Mouse (Mus musculus): ENCODE data around the gene Vstm2b. TPM values are rescaled to one million over a fixed set of nuclear protein-coding genes. Genes with fewer than 3 reads are reported as not detected.

Vstm2b gene
- polyA plus RNA-seq (2015; fragmentation: Nextera tagmentation; extraction: Ambion mirVana): 0.24 and 0.36 TPM in 2 replicates

- Histone ChIP-seq H3K4me1 (replicated peaks) (peaks cover 17% of the 10 kb centered on the region), H3K27me3 (peaks cover 75% of the 10 kb centered on the region), H3K9ac (peak within 1 kb of the TSS; percentile 15; the same call in 1 of the 2 replicates), H3K9me3 (replicated peaks) (no peaks in the 10 kb centered on the region), H3K27ac (no peak within 1 kb of the TSS), H3K4me3 (peak within 1 kb of the TSS; percentile 52), H3K4me2 (peak within 1 kb of the TSS; percentile 86), H3K36me3 (no peaks in the 10 kb centered on the region)
- WGBS: 2% methylated on average over 28 of the region's 35 CpGs
- ATAC-seq (replicated peaks; ENCODE audit: insufficient number of reproducible peaks, insufficient read depth, low FRiP score, low read depth): no peak
Measured at GRCm38 (mm10) chr7:40898096-40898710, at the start of gene Vstm2b. Gene Vstm2b (plus strand): TSS chr7:40898328.

GRCm38 (mm10) chr7:40856088-40856625, 42.0 kb upstream of the Vstm2b start:
- H3K4me3 ChIP-seq: no peak overlapping the region
- 69% methylated on average over 7 of the region's 7 CpGs for WGBS
- H3K4me2 ChIP-seq: no peak overlapping the region
- no peak for ATAC-seq (replicated peaks; ENCODE audit: insufficient number of reproducible peaks, insufficient read depth, low FRiP score, low read depth)
- H3K9me3 ChIP-seq (replicated peaks): no peaks in the 10 kb centered on the region
- H3K27me3 ChIP-seq: no peaks in the 10 kb centered on the region
- H3K36me3 ChIP-seq: no peaks in the 10 kb centered on the region
- H3K27ac ChIP-seq: no peak overlapping the region
- H3K4me1 ChIP-seq (replicated peaks): no peaks in the 10 kb centered on the region
- H3K9ac ChIP-seq: no peak overlapping the region

- H3K36me3 ChIP-seq: no peaks in the 10 kb centered on the region
- no peaks in the 10 kb centered on the region for H3K27me3 ChIP-seq
- H3K9ac ChIP-seq: no peak overlapping the region
- no peak overlapping the region for H3K4me3 ChIP-seq
- 58% methylated on average over 7 of the region's 7 CpGs for WGBS
- H3K4me1 ChIP-seq (replicated peaks): no peaks in the 10 kb centered on the region
- no peak overlapping the region for H3K27ac ChIP-seq
- H3K9me3 ChIP-seq (replicated peaks): no peaks in the 10 kb centered on the region
- no peak for ATAC-seq (replicated peaks; ENCODE audit: insufficient number of reproducible peaks, insufficient read depth, low FRiP score, low read depth)
- H3K4me2 ChIP-seq: no peak overlapping the region
Measured at GRCm38 (mm10) chr7:40873380-40873990, 24.6 kb upstream of the Vstm2b start.

- no peak overlapping the region for H3K4me2 ChIP-seq
- no peaks in the 10 kb centered on the region for H3K9me3 ChIP-seq (replicated peaks)
- no peaks in the 10 kb centered on the region for H3K36me3 ChIP-seq
- no peak overlapping the region for H3K27ac ChIP-seq
- no peaks in the 10 kb centered on the region for H3K4me1 ChIP-seq (replicated peaks)
- H3K4me3 ChIP-seq: no peak overlapping the region
- WGBS: 58% methylated on average over 8 of the region's 8 CpGs
- H3K9ac ChIP-seq: no peak overlapping the region
- ATAC-seq (replicated peaks; ENCODE audit: insufficient number of reproducible peaks, insufficient read depth, low FRiP score, low read depth): no peak
- H3K27me3 ChIP-seq: no peaks in the 10 kb centered on the region
Measured at GRCm38 (mm10) chr7:40884855-40885489, 13.2 kb upstream of the Vstm2b start.

- no peaks in the 10 kb centered on the region for H3K36me3 ChIP-seq
- no peaks in the 10 kb centered on the region for H3K9me3 ChIP-seq (replicated peaks)
- no peaks in the 10 kb centered on the region for H3K4me1 ChIP-seq (replicated peaks)
- no peak overlapping the region for H3K9ac ChIP-seq
- no peaks in the 10 kb centered on the region for H3K27me3 ChIP-seq
- H3K27ac ChIP-seq: no peak overlapping the region
- 82% methylated on average over 3 of the region's 3 CpGs for WGBS
- no peak overlapping the region for H3K4me2 ChIP-seq
- ATAC-seq (replicated peaks; ENCODE audit: insufficient number of reproducible peaks, insufficient read depth, low FRiP score, low read depth): no peak
- H3K4me3 ChIP-seq: no peak overlapping the region
Measured at GRCm38 (mm10) chr7:40888358-40888757, 9.8 kb upstream of the Vstm2b start.

- Histone ChIP-seq H3K27ac (no peak overlapping the region), H3K9me3 (replicated peaks) (no peaks in the 10 kb centered on the region), H3K9ac (no peak overlapping the region), H3K36me3 (no peaks in the 10 kb centered on the region), H3K4me1 (replicated peaks) (peaks cover 17% of the 10 kb centered on the region), H3K4me3 (no peak overlapping the region), H3K4me2 (no peak overlapping the region), H3K27me3 (peaks cover 63% of the 10 kb centered on the region)
- no peak for ATAC-seq (replicated peaks; ENCODE audit: insufficient number of reproducible peaks, insufficient read depth, low FRiP score, low read depth)
- 48% methylated on average over 4 of the region's 4 CpGs for WGBS
Measured at GRCm38 (mm10) chr7:40896964-40897363, 1.2 kb upstream of the Vstm2b start.

- Histone ChIP-seq H3K4me1 (replicated peaks) (peaks cover 17% of the 10 kb centered on the region), H3K36me3 (no peaks in the 10 kb centered on the region), H3K9ac (peak overlapping the region; percentile 15; the same call in 1 of the 2 replicates), H3K4me3 (peak overlapping the region; percentile 52), H3K9me3 (replicated peaks) (no peaks in the 10 kb centered on the region), H3K4me2 (peak overlapping the region; percentile 86), H3K27ac (no peak overlapping the region), H3K27me3 (peaks cover 82% of the 10 kb centered on the region)
- no peak for ATAC-seq (replicated peaks; ENCODE audit: insufficient number of reproducible peaks, insufficient read depth, low FRiP score, low read depth)
- WGBS: under 1% methylated on average over 58 of the region's 70 CpGs
Measured at GRCm38 (mm10) chr7:40898711-40899375, 715 bp downstream of the Vstm2b start.

- Histone ChIP-seq H3K36me3 (no peaks in the 10 kb centered on the region), H3K27ac (no peak overlapping the region), H3K27me3 (peaks cover 82% of the 10 kb centered on the region), H3K9me3 (replicated peaks) (no peaks in the 10 kb centered on the region), H3K4me1 (replicated peaks) (peaks cover 17% of the 10 kb centered on the region), H3K9ac (peak overlapping the region; percentile 15; the same call in 1 of the 2 replicates), H3K4me2 (peak overlapping the region; percentile 86), H3K4me3 (peak overlapping the region; percentile 52)
- no peak for ATAC-seq (replicated peaks; ENCODE audit: insufficient number of reproducible peaks, insufficient read depth, low FRiP score, low read depth)
- 1% methylated on average over 61 of the region's 61 CpGs for WGBS
Measured at GRCm38 (mm10) chr7:40899376-40900265, 1.5 kb downstream of the Vstm2b start.

- H3K36me3 ChIP-seq: no peaks in the 10 kb centered on the region
- peaks cover 77% of the 10 kb centered on the region for H3K27me3 ChIP-seq
- H3K4me2 ChIP-seq: no peak overlapping the region
- H3K4me3 ChIP-seq: no peak overlapping the region
- WGBS: 1% methylated on average over 16 of the region's 16 CpGs
- H3K9me3 ChIP-seq (replicated peaks): no peaks in the 10 kb centered on the region
- peaks cover 17% of the 10 kb centered on the region for H3K4me1 ChIP-seq (replicated peaks)
- no peak overlapping the region for H3K9ac ChIP-seq
- no peak overlapping the region for H3K27ac ChIP-seq
- ATAC-seq (replicated peaks; ENCODE audit: insufficient number of reproducible peaks, insufficient read depth, low FRiP score, low read depth): no peak
Measured at GRCm38 (mm10) chr7:40901201-40901600, 3.1 kb downstream of the Vstm2b start.

GRCm38 (mm10) chr7:40902506-40902905, 4.4 kb downstream of the Vstm2b start:
- no peak overlapping the region for H3K9ac ChIP-seq
- H3K4me2 ChIP-seq: peak overlapping the region; percentile 10; the same call in 1 of the 2 replicates
- H3K4me1 ChIP-seq (replicated peaks): peaks cover 17% of the 10 kb centered on the region
- H3K36me3 ChIP-seq: no peaks in the 10 kb centered on the region
- 12% methylated on average over 28 of the region's 28 CpGs for WGBS
- no peak for ATAC-seq (replicated peaks; ENCODE audit: insufficient number of reproducible peaks, insufficient read depth, low FRiP score, low read depth)
- no peaks in the 10 kb centered on the region for H3K9me3 ChIP-seq (replicated peaks)
- 0 out of 2 replicates have a peak overlapping the region, but pooled peaks have one; percentile 5 for H3K4me3 ChIP-seq
- H3K27ac ChIP-seq: no peak overlapping the region
- peaks cover 64% of the 10 kb centered on the region for H3K27me3 ChIP-seq

Measured in heart, embryonic 15.5 days (tissue).